Mouse (Mus musculus): ENCODE measurements around the gene Glis1. TPM values are rescaled to one million over a fixed set of nuclear protein-coding genes. Genes with fewer than 3 reads are reported as not detected.

The Glis1 gene
- polyA plus RNA-seq, 1 experiment from 2014 or later = 1.2 TPM

GRCm38 (mm10) chr4:107622296-107622695 is 187.9 kb downstream of the Glis1 start:
- H3K4me3 ChIP-seq (ENCODE audit: low read depth, low read length) = no peak overlapping the region
- DNase-seq (ENCODE audit: low spot score) (no peak), ATAC-seq (replicated peaks; ENCODE audit: low FRiP score) (no peak)
- H3K4me1 ChIP-seq (replicated peaks; ENCODE audit: control insufficient read depth, insufficient read depth, low read length) = no peaks in the 10 kb centered on the region
- H3K27ac ChIP-seq (ENCODE audit: low read depth, low read length) = no peak overlapping the region
- H3K9ac ChIP-seq (ENCODE audit: low read depth, low read length) = no peak overlapping the region
- no peaks in the 10 kb centered on the region for H3K36me3 ChIP-seq (ENCODE audit: control insufficient read depth, insufficient read depth, low read length)
- no peaks in the 10 kb centered on the region for H3K27me3 ChIP-seq (replicated peaks; ENCODE audit: control insufficient read depth, insufficient read depth, low read length)
- 84% methylated on average over 6 of the region's 6 CpGs for WGBS
- no peaks in the 10 kb centered on the region for H3K9me3 ChIP-seq (ENCODE audit: control insufficient read depth, low read length)
- no peak overlapping the region for H3K4me2 ChIP-seq

- no peaks in the 10 kb centered on the region for H3K9me3 ChIP-seq (ENCODE audit: control insufficient read depth, low read length)
- ATAC-seq (replicated peaks; ENCODE audit: low FRiP score) (no peak), DNase-seq (ENCODE audit: low spot score) (no peak)
- H3K4me1 ChIP-seq (replicated peaks; ENCODE audit: control insufficient read depth, insufficient read depth, low read length) = no peaks in the 10 kb centered on the region
- no peaks in the 10 kb centered on the region for H3K27me3 ChIP-seq (replicated peaks; ENCODE audit: control insufficient read depth, insufficient read depth, low read length)
- H3K36me3 ChIP-seq (ENCODE audit: control insufficient read depth, insufficient read depth, low read length) = no peaks in the 10 kb centered on the region
- H3K4me3 ChIP-seq (ENCODE audit: low read depth, low read length) = no peak overlapping the region
- H3K27ac ChIP-seq (ENCODE audit: low read depth, low read length) = no peak overlapping the region
- no peak overlapping the region for H3K4me2 ChIP-seq
- H3K9ac ChIP-seq (ENCODE audit: low read depth, low read length) = no peak overlapping the region
- WGBS = 81% methylated on average over 6 of the region's 6 CpGs
These were observed 189.5 kb downstream of the Glis1 start for GRCm38 (mm10) chr4:107623916-107624315.

- 69% methylated on average over 5 of the region's 5 CpGs for WGBS
- no peak overlapping the region for H3K4me2 ChIP-seq
- H3K4me1 ChIP-seq (replicated peaks; ENCODE audit: control insufficient read depth, insufficient read depth, low read length) = no peaks in the 10 kb centered on the region
- H3K9ac ChIP-seq (ENCODE audit: low read depth, low read length) = no peak overlapping the region
- H3K36me3 ChIP-seq (ENCODE audit: control insufficient read depth, insufficient read depth, low read length) = no peaks in the 10 kb centered on the region
- H3K4me3 ChIP-seq (ENCODE audit: low read depth, low read length) = no peak overlapping the region
- ATAC-seq (replicated peaks; ENCODE audit: low FRiP score) (no peak), DNase-seq (ENCODE audit: low spot score) (no peak)
- H3K27ac ChIP-seq (ENCODE audit: low read depth, low read length) = no peak overlapping the region
- no peaks in the 10 kb centered on the region for H3K9me3 ChIP-seq (ENCODE audit: control insufficient read depth, low read length)
- H3K27me3 ChIP-seq (replicated peaks; ENCODE audit: control insufficient read depth, insufficient read depth, low read length) = no peaks in the 10 kb centered on the region
These were observed 190.6 kb downstream of the Glis1 start for GRCm38 (mm10) chr4:107624951-107625350.

- no peaks in the 10 kb centered on the region for H3K36me3 ChIP-seq (ENCODE audit: control insufficient read depth, insufficient read depth, low read length)
- H3K27me3 ChIP-seq (replicated peaks; ENCODE audit: control insufficient read depth, insufficient read depth, low read length) = no peaks in the 10 kb centered on the region
- no peaks in the 10 kb centered on the region for H3K9me3 ChIP-seq (ENCODE audit: control insufficient read depth, low read length)
- DNase-seq (ENCODE audit: low spot score) = no peak
- H3K27ac ChIP-seq (ENCODE audit: low read depth, low read length) = no peak overlapping the region
- 47% methylated on average over 4 of the region's 4 CpGs for WGBS
- no peaks in the 10 kb centered on the region for H3K4me1 ChIP-seq (replicated peaks; ENCODE audit: control insufficient read depth, insufficient read depth, low read length)
- H3K4me3 ChIP-seq (ENCODE audit: low read depth, low read length) = no peak overlapping the region
- no peak overlapping the region for H3K9ac ChIP-seq (ENCODE audit: low read depth, low read length)
- ATAC-seq (replicated peaks; ENCODE audit: low FRiP score) = no peak
- H3K4me2 ChIP-seq = no peak overlapping the region
These were observed 193.8 kb downstream of the Glis1 start for GRCm38 (mm10) chr4:107628226-107628625.

GRCm38 (mm10) chr4:107628921-107629411 is 194.6 kb downstream of the Glis1 start:
- no peak overlapping the region for H3K4me3 ChIP-seq (ENCODE audit: low read depth, low read length)
- WGBS = 72% methylated on average over 17 of the region's 17 CpGs
- H3K27me3 ChIP-seq (replicated peaks; ENCODE audit: control insufficient read depth, insufficient read depth, low read length) = no peaks in the 10 kb centered on the region
- H3K27ac ChIP-seq (ENCODE audit: low read depth, low read length) = no peak overlapping the region
- H3K4me1 ChIP-seq (replicated peaks; ENCODE audit: control insufficient read depth, insufficient read depth, low read length) = no peaks in the 10 kb centered on the region
- H3K9ac ChIP-seq (ENCODE audit: low read depth, low read length) = no peak overlapping the region
- ATAC-seq (replicated peaks; ENCODE audit: low FRiP score) = no peak
- no peaks in the 10 kb centered on the region for H3K36me3 ChIP-seq (ENCODE audit: control insufficient read depth, insufficient read depth, low read length)
- H3K4me2 ChIP-seq = no peak overlapping the region
- H3K9me3 ChIP-seq (ENCODE audit: control insufficient read depth, low read length) = no peaks in the 10 kb centered on the region
- no peak for DNase-seq (ENCODE audit: low spot score)

GRCm38 (mm10) chr4:107634631-107635030 is 200.2 kb downstream of the Glis1 start:
- no peak overlapping the region for H3K9ac ChIP-seq (ENCODE audit: low read depth, low read length)
- no peaks in the 10 kb centered on the region for H3K9me3 ChIP-seq (ENCODE audit: control insufficient read depth, low read length)
- ATAC-seq (replicated peaks; ENCODE audit: low FRiP score) = no peak
- no peak overlapping the region for H3K4me2 ChIP-seq
- no peaks in the 10 kb centered on the region for H3K36me3 ChIP-seq (ENCODE audit: control insufficient read depth, insufficient read depth, low read length)
- no peak overlapping the region for H3K27ac ChIP-seq (ENCODE audit: low read depth, low read length)
- no peak overlapping the region for H3K4me3 ChIP-seq (ENCODE audit: low read depth, low read length)
- H3K4me1 ChIP-seq (replicated peaks; ENCODE audit: control insufficient read depth, insufficient read depth, low read length) = no peaks in the 10 kb centered on the region
- no peaks in the 10 kb centered on the region; the same call in 1 of the 2 replicates for H3K27me3 ChIP-seq (replicated peaks; ENCODE audit: control insufficient read depth, insufficient read depth, low read length)
- no peak for DNase-seq (ENCODE audit: low spot score)
- 65% methylated on average over 6 of the region's 6 CpGs for WGBS

GRCm38 (mm10) chr4:107636099-107636498 is 201.7 kb downstream of the Glis1 start:
- H3K4me3 ChIP-seq (ENCODE audit: low read depth, low read length) = no peak overlapping the region
- H3K9me3 ChIP-seq (ENCODE audit: control insufficient read depth, low read length) = no peaks in the 10 kb centered on the region
- H3K4me2 ChIP-seq = no peak overlapping the region
- H3K27me3 ChIP-seq (replicated peaks; ENCODE audit: control insufficient read depth, insufficient read depth, low read length) = no peaks in the 10 kb centered on the region; the same call in 1 of the 2 replicates
- H3K4me1 ChIP-seq (replicated peaks; ENCODE audit: control insufficient read depth, insufficient read depth, low read length) = no peaks in the 10 kb centered on the region
- 72% methylated on average over 6 of the region's 6 CpGs for WGBS
- DNase-seq (ENCODE audit: low spot score) (no peak), ATAC-seq (replicated peaks; ENCODE audit: low FRiP score) (no peak)
- no peaks in the 10 kb centered on the region for H3K36me3 ChIP-seq (ENCODE audit: control insufficient read depth, insufficient read depth, low read length)
- no peak overlapping the region for H3K27ac ChIP-seq (ENCODE audit: low read depth, low read length)
- no peak overlapping the region for H3K9ac ChIP-seq (ENCODE audit: low read depth, low read length)

GRCm38 (mm10) chr4:107637670-107638069 is 203.3 kb downstream of the Glis1 start:
- H3K4me1 ChIP-seq (replicated peaks; ENCODE audit: control insufficient read depth, insufficient read depth, low read length) = no peaks in the 10 kb centered on the region
- DNase-seq (ENCODE audit: low spot score) (no peak), ATAC-seq (replicated peaks; ENCODE audit: low FRiP score) (no peak)
- H3K9ac ChIP-seq (ENCODE audit: low read depth, low read length) = no peak overlapping the region
- no peak overlapping the region for H3K4me2 ChIP-seq
- 50% methylated on average over 3 of the region's 3 CpGs for WGBS
- H3K27ac ChIP-seq (ENCODE audit: low read depth, low read length) = no peak overlapping the region
- H3K36me3 ChIP-seq (ENCODE audit: control insufficient read depth, insufficient read depth, low read length) = no peaks in the 10 kb centered on the region
- H3K4me3 ChIP-seq (ENCODE audit: low read depth, low read length) = no peak overlapping the region
- H3K27me3 ChIP-seq (replicated peaks; ENCODE audit: control insufficient read depth, insufficient read depth, low read length) = no peaks in the 10 kb centered on the region; the same call in 1 of the 2 replicates
- H3K9me3 ChIP-seq (ENCODE audit: control insufficient read depth, low read length) = no peaks in the 10 kb centered on the region

GRCm38 (mm10) chr4:107638303-107638702 is 203.9 kb downstream of the Glis1 start:
- 82% methylated on average over 10 of the region's 10 CpGs for WGBS
- DNase-seq (ENCODE audit: low spot score) (no peak), ATAC-seq (replicated peaks; ENCODE audit: low FRiP score) (no peak)
- Histone ChIP-seq H3K27me3 (replicated peaks; ENCODE audit: control insufficient read depth, insufficient read depth, low read length) (no peaks in the 10 kb centered on the region; the same call in 1 of the 2 replicates), H3K4me3 (ENCODE audit: low read depth, low read length) (no peak overlapping the region), H3K9me3 (ENCODE audit: control insufficient read depth, low read length) (no peaks in the 10 kb centered on the region), H3K9ac (ENCODE audit: low read depth, low read length) (no peak overlapping the region), H3K4me2 (no peak overlapping the region), H3K4me1 (replicated peaks; ENCODE audit: control insufficient read depth, insufficient read depth, low read length) (no peaks in the 10 kb centered on the region), H3K36me3 (ENCODE audit: control insufficient read depth, insufficient read depth, low read length) (no peaks in the 10 kb centered on the region), H3K27ac (ENCODE audit: low read depth, low read length) (no peak overlapping the region)

Data from liver, embryonic 11.5 days (tissue).